Mouse (Mus musculus) kidney, adult 2 months (tissue): ENCODE measurements around the gene Prrc2a.

ENCODE experiments used
- CTCF ChIP-seq: fragments of 200-500 bp; conservative IDR thresholded peaks from 2 replicates; pipeline ENCODE4 v1.5.1; 2011; ENCODE audit warnings: low read depth, mild to moderate bottlenecking, control low read depth, low read length, moderate library complexity, mixed read lengths; ENCODE audit not compliant: insufficient read depth, insufficient read length
- POLR2A ChIP-seq: fragments of 200-500 bp; IDR thresholded peaks from one replicate; pipeline ENCODE4 v1.6.1; 2011; ENCODE audit warnings: low read depth, low read length, control low read depth

DNA sequence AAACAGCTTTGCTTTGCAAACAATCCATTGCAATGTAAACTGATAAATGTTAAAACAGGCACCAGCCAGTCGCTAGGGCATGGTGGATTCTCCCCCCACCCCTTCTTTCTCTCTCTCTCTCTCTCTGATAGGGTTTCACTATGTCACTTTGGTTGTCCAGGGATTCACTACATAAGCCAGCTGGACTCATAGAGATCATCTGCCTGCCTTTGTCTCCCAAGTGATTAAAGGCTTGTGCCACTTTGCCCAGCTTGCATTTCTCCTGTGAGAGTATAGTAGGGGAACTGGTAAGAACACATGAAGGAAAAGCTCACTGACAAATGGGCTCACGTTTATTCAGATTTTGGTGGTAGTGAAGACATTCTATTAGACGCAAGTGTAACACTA is 32.5 kb downstream of the Prrc2a start:
- TF ChIP-seq CTCF (no peak), POLR2A (no peak)
